Mouse (Mus musculus): ENCODE data around the gene Ren1.

DNA sequence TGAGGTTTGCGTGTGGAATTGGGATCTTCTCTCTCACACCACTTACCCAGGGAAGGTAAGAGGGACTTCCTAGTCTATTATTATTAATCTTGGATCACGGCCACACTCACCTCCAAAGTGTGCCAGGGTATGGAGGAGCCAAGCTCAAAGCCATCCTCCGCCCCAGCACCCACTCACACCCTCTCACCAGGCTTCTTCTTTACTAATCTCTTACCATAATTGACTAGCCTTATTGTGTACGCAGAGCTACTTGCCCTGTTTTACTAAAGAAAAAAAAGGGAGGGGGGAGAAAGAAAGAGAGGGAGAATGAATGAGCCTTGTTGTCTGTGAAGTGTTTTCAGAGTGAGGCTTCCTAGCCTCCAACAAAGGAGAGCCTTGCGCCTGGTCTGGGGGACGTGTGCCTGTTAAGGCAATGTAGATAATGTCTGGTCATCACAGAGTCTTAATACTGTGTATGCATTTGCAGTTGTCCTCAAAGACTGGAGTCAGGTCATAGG, 22.0 kb upstream of the Ren1 start:
- TF ChIP-seq CTCF (IDR thresholded peaks at IDR 0.05; ENCODE audit: low read depth) (no peak), EP300 (IDR thresholded peaks at IDR 0.05; ENCODE audit: low read depth) (no peak)

Measured in heart, postnatal 0 days (tissue).